Mouse (Mus musculus) megakaryocyte, embryonic 14.5 days (primary cell): ENCODE results near the gene Shroom2.

Experiments used
- FLI1 ChIP-seq: IDR thresholded peaks from 2 replicates; pipeline ENCODE4 v1.6.1; 2012; ENCODE audit warnings: low read length, inconsistent platforms, mixed read lengths
- GATA1 ChIP-seq: IDR thresholded peaks from 3 replicates; pipeline ENCODE4 v1.6.1; 2012; ENCODE audit warnings: mixed read lengths, low read length, inconsistent platforms, borderline replicate concordance

DNA sequence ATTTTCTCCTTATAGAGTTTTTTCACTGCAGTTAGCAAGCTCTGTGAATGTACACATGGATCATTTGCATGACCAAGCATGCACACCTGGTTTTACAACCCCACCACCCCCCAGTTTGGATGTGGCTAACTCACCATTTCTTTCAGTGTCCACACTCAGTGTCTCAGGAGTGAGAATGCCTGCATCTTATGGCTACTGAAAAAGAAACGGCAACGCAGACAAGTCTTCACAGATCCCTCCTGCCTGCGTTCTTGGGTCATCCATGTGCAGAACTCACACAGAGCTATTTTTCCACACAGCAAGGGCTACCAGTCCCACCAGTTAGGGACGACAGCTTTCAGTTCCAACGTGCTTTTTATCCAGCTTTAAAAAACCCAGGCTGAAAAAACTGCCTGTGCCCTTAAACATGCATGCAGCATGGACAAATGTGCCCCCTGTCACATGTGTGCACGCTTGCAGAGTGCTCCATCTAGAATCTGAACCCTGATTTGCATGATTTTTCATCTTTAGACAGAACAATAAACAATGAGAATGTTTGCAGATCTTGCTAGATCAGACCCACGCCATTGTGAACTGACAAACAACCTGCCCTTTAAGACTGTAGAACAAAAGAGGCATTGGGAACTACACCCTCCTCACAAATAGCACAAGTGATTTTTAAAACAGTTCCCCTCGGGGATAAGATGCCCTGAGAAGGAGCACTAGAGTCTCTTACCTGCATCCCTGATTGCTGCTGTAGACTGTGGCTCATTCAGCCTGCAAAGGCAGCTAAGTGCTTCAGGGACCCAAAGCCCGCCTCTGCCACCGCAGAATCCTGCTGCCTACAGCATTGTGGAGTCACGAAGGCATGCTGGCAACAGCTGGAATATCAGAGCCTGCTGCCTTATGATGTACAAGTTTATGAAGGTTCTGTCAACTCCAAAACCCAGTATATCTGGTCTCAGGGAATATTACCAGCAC lies 125.3 kb downstream of the Shroom2 start:
- TF ChIP-seq GATA1 (no peak), FLI1 (no peak)
